Mouse (Mus musculus) forebrain, embryonic 16.5 days (tissue): ENCODE data around the gene Pdzd2. TPM values are rescaled to one million over a fixed set of nuclear protein-coding genes. Genes with fewer than 3 reads are reported as not detected.

ENCODE experiments used
- ATAC-seq: fragments of 200-750 bp; cut with Nextera tagmentation; 2 replicates; pipeline ENCODE4 v1.8.0; 2017; ENCODE audit warnings: mild to moderate bottlenecking, moderate library complexity
- H3K27ac ChIP-seq: fragments of 300-500 bp; sonication (generic); 2 replicates; pipeline ENCODE4 v1.5.1; 2014; ENCODE audit warnings: low read length, control low read depth
- H3K27me3 ChIP-seq: fragments of 300-500 bp; sonication (generic); replicated peaks from 2 replicates; pipeline ENCODE4 v1.6.1; 2014; ENCODE audit warnings: low read length; ENCODE audit not compliant: control insufficient read depth, insufficient read depth
- H3K36me3 ChIP-seq: fragments of 300-500 bp; sonication (generic); 2 replicates; pipeline ENCODE4 v1.6.1; 2014; ENCODE audit not compliant: control insufficient read depth, insufficient read depth
- H3K4me1 ChIP-seq: fragments of 300-500 bp; sonication (generic); replicated peaks from 2 replicates; pipeline ENCODE4 v1.6.1; 2014; ENCODE audit warnings: low read length; ENCODE audit not compliant: control insufficient read depth, insufficient read depth
- H3K4me2 ChIP-seq: fragments of 300-500 bp; sonication (generic); 2 replicates; pipeline ENCODE4 v1.6.1; 2014; ENCODE audit warnings: mild to moderate bottlenecking, low read length, control low read depth
- H3K4me3 ChIP-seq: fragments of 300-500 bp; sonication (generic); replicated peaks from 2 replicates; pipeline ENCODE4 v1.5.1; 2014; ENCODE audit warnings: mild to moderate bottlenecking, low read length, control low read depth
- H3K9ac ChIP-seq: fragments of 300-500 bp; sonication (generic); replicated peaks from 2 replicates; pipeline ENCODE4 v1.6.1; 2014; ENCODE audit warnings: low read depth, low read length, control low read depth
- H3K9me3 ChIP-seq: fragments of 300-500 bp; sonication (generic); 2 replicates; pipeline ENCODE4 v1.6.1; 2016; ENCODE audit warnings: low read length; ENCODE audit not compliant: control insufficient read depth
- WGBS: fragments of 180-500 bp; shearing (Covaris S2); extraction: QIAGEN DNeasy Blood & Tissue Kit; methylation state at CpG from one replicate; pipeline ENCODE4 v1.1.7; 2014; 5-methylcytosine and 5-hydroxymethylcytosine counted together
- polyA plus RNA-seq: library from polyadenylated mRNA; unstranded; fragments of >200 nt; fragmentation: Nextera tagmentation; extraction: Ambion mirVana; gene quantifications from 2 replicates; pipeline ENCODE4 v1.2.1, GENCODE M21; 2015

Gene Pdzd2
- polyA plus RNA-seq, 1 experiment from 2014 or later, result 8.1 TPM

DNA sequence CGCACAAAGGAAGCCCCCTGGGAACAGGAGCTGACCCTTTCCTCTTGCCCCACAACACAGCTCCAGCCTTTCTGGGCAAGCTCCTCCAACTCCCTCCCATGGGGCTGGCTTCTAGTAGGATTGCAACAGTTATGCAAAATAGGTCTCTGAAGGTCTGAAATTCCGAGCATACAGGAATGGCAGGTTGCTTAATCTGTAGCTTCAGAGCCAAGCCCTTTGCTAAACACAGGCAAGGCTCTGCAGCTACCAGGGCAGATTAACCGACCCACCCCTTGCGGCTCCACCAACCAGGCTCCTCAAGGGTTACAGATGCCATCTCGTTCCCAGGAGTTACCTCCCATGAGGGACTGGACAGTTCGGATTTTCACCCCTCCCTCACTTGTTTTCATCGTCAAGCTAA lies 249.2 kb downstream of the Pdzd2 start:
- Histone ChIP-seq H3K27me3 (no peaks in the 10 kb centered on the region), H3K27ac (no peak overlapping the region), H3K4me1 (peaks cover 6% of the 10 kb centered on the region; the same call in 1 of the 2 replicates), H3K4me3 (no peak overlapping the region), H3K4me2 (no peak overlapping the region), H3K9ac (no peak overlapping the region), H3K36me3 (no peaks in the 10 kb centered on the region), H3K9me3 (no peaks in the 10 kb centered on the region)
- ATAC-seq, result peak; percentile 61
- 14% methylated on average over 7 of the region's 7 CpGs for WGBS

DNA sequence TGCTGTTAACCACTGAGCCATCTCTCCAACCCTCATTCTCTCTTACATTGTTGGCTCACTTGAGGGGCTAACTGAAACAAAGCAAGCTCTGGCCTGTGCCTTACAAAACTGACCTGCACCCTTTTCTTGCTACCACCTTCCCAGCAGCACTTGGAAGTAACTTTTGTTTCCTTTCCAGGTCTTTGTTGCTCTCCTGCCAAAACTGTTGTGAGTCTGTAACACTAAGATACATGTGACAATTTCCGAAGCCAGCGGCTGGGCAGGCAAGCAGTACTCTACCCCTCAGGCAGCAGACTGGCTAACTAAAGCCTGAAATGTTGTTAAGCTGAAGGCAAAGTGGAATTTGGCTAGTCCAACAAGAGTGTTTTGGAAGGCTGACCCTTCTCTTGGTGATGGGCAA lies 251.4 kb downstream of the Pdzd2 start:
- 79% methylated on average over 2 of the region's 2 CpGs for WGBS
- H3K27ac ChIP-seq, result no peak overlapping the region
- H3K4me2 ChIP-seq, result no peak overlapping the region
- H3K9ac ChIP-seq, result no peak overlapping the region
- H3K4me1 ChIP-seq, result peaks cover 6% of the 10 kb centered on the region; the same call in 1 of the 2 replicates
- H3K27me3 ChIP-seq, result no peaks in the 10 kb centered on the region
- H3K9me3 ChIP-seq, result no peaks in the 10 kb centered on the region
- no peak overlapping the region for H3K4me3 ChIP-seq
- H3K36me3 ChIP-seq, result no peaks in the 10 kb centered on the region
- ATAC-seq, result no peak

DNA sequence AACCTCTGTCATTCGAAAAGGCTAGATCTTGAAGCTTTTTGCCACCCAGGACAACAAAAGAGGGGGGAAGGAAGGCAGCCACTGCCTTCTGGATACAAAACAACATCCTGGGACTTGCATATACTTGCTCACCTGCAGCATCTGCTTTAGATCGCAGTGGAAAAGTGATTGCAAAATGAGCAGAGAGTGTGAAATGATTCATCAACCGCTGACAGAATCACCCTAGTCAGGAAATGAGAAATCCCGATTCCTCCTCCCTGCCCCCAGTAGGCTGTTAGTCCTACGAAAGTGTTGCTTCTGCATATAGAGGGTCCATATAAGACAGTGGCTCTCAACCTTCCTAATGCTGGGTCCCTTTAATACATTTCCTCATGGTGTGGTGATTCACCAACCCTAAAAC lies 258.5 kb downstream of the Pdzd2 start:
- no peak overlapping the region for H3K4me3 ChIP-seq
- no peak overlapping the region for H3K4me2 ChIP-seq
- H3K9ac ChIP-seq, result no peak overlapping the region
- no peaks in the 10 kb centered on the region for H3K36me3 ChIP-seq
- no peaks in the 10 kb centered on the region for H3K9me3 ChIP-seq
- ATAC-seq, result no peak
- 88% methylated on average over 5 of the region's 5 CpGs for WGBS
- no peaks in the 10 kb centered on the region for H3K27me3 ChIP-seq
- no peak overlapping the region for H3K27ac ChIP-seq
- peaks cover 3% of the 10 kb centered on the region; the same call in 1 of the 2 replicates for H3K4me1 ChIP-seq

- no peaks in the 10 kb centered on the region for H3K9me3 ChIP-seq
- no peaks in the 10 kb centered on the region for H3K36me3 ChIP-seq
- ATAC-seq, result peak; percentile 37
- H3K27ac ChIP-seq, result no peak overlapping the region
- H3K4me2 ChIP-seq, result no peak overlapping the region
- 53% methylated on average over 3 of the region's 3 CpGs for WGBS
- no peak overlapping the region for H3K4me3 ChIP-seq
- peaks cover 3% of the 10 kb centered on the region; the same call in 1 of the 2 replicates for H3K4me1 ChIP-seq
- no peaks in the 10 kb centered on the region for H3K27me3 ChIP-seq
- no peak overlapping the region for H3K9ac ChIP-seq
Measured at GRCm38 (mm10) chr15:12480369-12480768, 259.4 kb downstream of the Pdzd2 start.

GRCm38 (mm10) chr15:12479326-12479725 lies 260.4 kb downstream of the Pdzd2 start:
- 67% methylated on average over 5 of the region's 5 CpGs for WGBS
- Histone ChIP-seq H3K27ac (no peak overlapping the region), H3K9me3 (no peaks in the 10 kb centered on the region), H3K4me2 (no peak overlapping the region), H3K36me3 (no peaks in the 10 kb centered on the region), H3K4me1 (peaks cover 3% of the 10 kb centered on the region; the same call in 1 of the 2 replicates), H3K4me3 (no peak overlapping the region), H3K9ac (no peak overlapping the region), H3K27me3 (no peaks in the 10 kb centered on the region)
- ATAC-seq, result peak; percentile 48

- no peaks in the 10 kb centered on the region for H3K9me3 ChIP-seq
- H3K4me2 ChIP-seq, result no peak overlapping the region
- 86% methylated on average over 7 of the region's 7 CpGs for WGBS
- no peak for ATAC-seq
- H3K36me3 ChIP-seq, result no peaks in the 10 kb centered on the region
- no peak overlapping the region for H3K27ac ChIP-seq
- H3K27me3 ChIP-seq, result no peaks in the 10 kb centered on the region
- no peaks in the 10 kb centered on the region for H3K4me1 ChIP-seq
- H3K4me3 ChIP-seq, result no peak overlapping the region
- no peak overlapping the region for H3K9ac ChIP-seq
Measured at GRCm38 (mm10) chr15:12473596-12473995, 266.1 kb downstream of the Pdzd2 start.

GRCm38 (mm10) chr15:12472646-12473045 lies 267.1 kb downstream of the Pdzd2 start:
- H3K4me1 ChIP-seq, result no peaks in the 10 kb centered on the region
- H3K4me3 ChIP-seq, result no peak overlapping the region
- H3K4me2 ChIP-seq, result no peak overlapping the region
- H3K9ac ChIP-seq, result no peak overlapping the region
- H3K27me3 ChIP-seq, result no peaks in the 10 kb centered on the region
- no peak overlapping the region for H3K27ac ChIP-seq
- ATAC-seq, result no peak
- no peaks in the 10 kb centered on the region for H3K9me3 ChIP-seq
- 89% methylated on average over 4 of the region's 4 CpGs for WGBS
- no peaks in the 10 kb centered on the region for H3K36me3 ChIP-seq

- H3K27ac ChIP-seq, result no peak overlapping the region
- H3K36me3 ChIP-seq, result no peaks in the 10 kb centered on the region
- no peaks in the 10 kb centered on the region for H3K4me1 ChIP-seq
- H3K9me3 ChIP-seq, result no peaks in the 10 kb centered on the region
- H3K27me3 ChIP-seq, result no peaks in the 10 kb centered on the region
- H3K9ac ChIP-seq, result no peak overlapping the region
- no peak overlapping the region for H3K4me3 ChIP-seq
- WGBS, result 49% methylated on average over 15 of the region's 15 CpGs
- H3K4me2 ChIP-seq, result no peak overlapping the region
- ATAC-seq, result no peak
Measured at GRCm38 (mm10) chr15:12470900-12471838, 268.6 kb downstream of the Pdzd2 start.

DNA sequence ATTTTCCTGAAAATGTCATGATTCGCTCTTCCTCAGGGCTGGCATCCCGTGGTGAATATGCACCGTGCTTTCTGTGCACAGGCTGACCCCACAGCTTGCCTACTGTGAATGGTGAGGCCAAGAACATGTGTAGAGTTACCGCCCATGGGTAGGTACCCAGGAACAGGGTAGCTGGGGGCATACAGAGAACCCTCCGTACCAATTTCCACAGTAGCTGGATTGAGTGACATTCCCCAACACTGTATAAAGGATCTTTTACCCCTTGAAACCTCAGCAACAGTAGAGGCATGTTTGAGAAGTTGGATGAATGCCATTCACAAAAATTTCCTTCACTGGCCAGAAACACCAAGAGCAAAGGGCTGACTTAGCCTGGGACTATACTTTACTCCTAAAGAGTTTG lies 271.1 kb downstream of the Pdzd2 start:
- Histone ChIP-seq H3K27ac (no peak overlapping the region), H3K4me1 (no peaks in the 10 kb centered on the region), H3K9me3 (no peaks in the 10 kb centered on the region), H3K36me3 (no peaks in the 10 kb centered on the region), H3K9ac (no peak overlapping the region), H3K4me3 (no peak overlapping the region), H3K27me3 (no peaks in the 10 kb centered on the region), H3K4me2 (no peak overlapping the region)
- WGBS, result 75% methylated on average over 5 of the region's 5 CpGs
- no peak for ATAC-seq
